Mouse (Mus musculus) midbrain, embryonic 16.5 days (tissue): ENCODE data around the gene Minos1. TPM values are rescaled to one million over a fixed set of nuclear protein-coding genes. Genes with fewer than 3 reads are reported as not detected.

ENCODE experiments used
- ATAC-seq: fragments of 200-750 bp; cut with Nextera tagmentation; 2 replicates; pipeline ENCODE4 v1.8.0; 2017; ENCODE audit warnings: moderate TSS enrichment
- H3K27ac ChIP-seq: fragments of 300-500 bp; sonication (generic); 2 replicates; pipeline ENCODE4 v1.5.1; 2014; ENCODE audit warnings: mild to moderate bottlenecking, low read length, mixed read lengths
- H3K27me3 ChIP-seq: fragments of 300-500 bp; sonication (generic); 2 replicates; pipeline ENCODE4 v1.6.1; 2014; ENCODE audit warnings: low read depth, low read length, mixed read lengths; ENCODE audit not compliant: control insufficient read depth, insufficient read depth
- H3K36me3 ChIP-seq: fragments of 300-500 bp; sonication (generic); 2 replicates; pipeline ENCODE4 v1.6.1; 2014; ENCODE audit warnings: mild to moderate bottlenecking, low read length, moderate library complexity, mixed read lengths; ENCODE audit not compliant: control insufficient read depth, insufficient read depth
- H3K4me1 ChIP-seq: fragments of 300-500 bp; sonication (generic); 2 replicates; pipeline ENCODE4 v1.6.1; 2014; ENCODE audit warnings: mild to moderate bottlenecking, low read length, mixed read lengths; ENCODE audit not compliant: control insufficient read depth, insufficient read depth
- H3K4me2 ChIP-seq: fragments of 300-500 bp; sonication (generic); 2 replicates; pipeline ENCODE4 v1.6.1; 2014; ENCODE audit warnings: mild to moderate bottlenecking, low read length, mixed read lengths
- H3K4me3 ChIP-seq: fragments of 300-500 bp; sonication (generic); 2 replicates; pipeline ENCODE4 v1.5.1; 2014; ENCODE audit warnings: low read depth, mild to moderate bottlenecking, low read length, moderate library complexity, mixed read lengths
- H3K9ac ChIP-seq: fragments of 300-500 bp; sonication (generic); 2 replicates; pipeline ENCODE4 v1.6.1; 2014; ENCODE audit warnings: low read depth, low read length, mixed read lengths
- H3K9me3 ChIP-seq: fragments of 300-500 bp; sonication (generic); replicated peaks from 2 replicates; pipeline ENCODE4 v1.6.1; 2014; ENCODE audit warnings: mild to moderate bottlenecking, low read length, mixed read lengths; ENCODE audit not compliant: control insufficient read depth, poor library complexity, severe bottlenecking
- WGBS: fragments of 180-500 bp; shearing (Covaris S2); extraction: QIAGEN DNeasy Blood & Tissue Kit; methylation state at CpG from one replicate; pipeline ENCODE4 v1.1.7; 2014; 5-methylcytosine and 5-hydroxymethylcytosine counted together
- polyA plus RNA-seq: library from polyadenylated mRNA; unstranded; fragments of >200 nt; fragmentation: Nextera tagmentation; extraction: Ambion mirVana; gene quantifications from 2 replicates; pipeline ENCODE4 v1.2.1, GENCODE M21; 2015

Minos1 gene
- polyA plus RNA-seq, 1 experiment from 2014 or later: 343 TPM

DNA sequence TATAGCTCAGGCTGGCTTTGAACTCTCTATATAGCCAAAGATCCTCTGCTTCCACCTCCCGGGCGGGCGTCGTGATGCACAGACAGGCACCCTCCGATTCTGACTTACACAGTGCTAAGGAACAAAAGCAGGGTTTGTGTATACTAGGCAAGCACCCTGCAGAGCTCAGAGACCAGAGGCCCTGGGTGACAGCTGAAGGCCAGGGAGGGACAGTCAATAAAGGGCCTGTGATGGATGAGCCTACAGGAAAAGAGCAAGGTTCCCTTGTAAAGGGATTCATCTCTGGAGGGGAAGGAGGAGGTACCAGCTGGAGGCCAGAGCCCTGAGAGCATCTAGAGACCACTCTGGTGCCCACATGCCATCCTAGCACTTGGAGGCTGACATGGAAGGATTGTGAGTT lies 77.5 kb downstream of the Minos1 start:
- Histone ChIP-seq H3K4me1 (0 out of 2 replicates have a peak, but pooled peaks cover 2% of the 10 kb centered on the region), H3K9ac (no peak overlapping the region), H3K27me3 (no peaks in the 10 kb centered on the region), H3K36me3 (no peaks in the 10 kb centered on the region), H3K4me3 (no peak overlapping the region), H3K9me3 (no peaks in the 10 kb centered on the region), H3K27ac (no peak overlapping the region), H3K4me2 (no peak overlapping the region)
- ATAC-seq: no peak
- 44% methylated on average over 5 of the region's 5 CpGs for WGBS

DNA sequence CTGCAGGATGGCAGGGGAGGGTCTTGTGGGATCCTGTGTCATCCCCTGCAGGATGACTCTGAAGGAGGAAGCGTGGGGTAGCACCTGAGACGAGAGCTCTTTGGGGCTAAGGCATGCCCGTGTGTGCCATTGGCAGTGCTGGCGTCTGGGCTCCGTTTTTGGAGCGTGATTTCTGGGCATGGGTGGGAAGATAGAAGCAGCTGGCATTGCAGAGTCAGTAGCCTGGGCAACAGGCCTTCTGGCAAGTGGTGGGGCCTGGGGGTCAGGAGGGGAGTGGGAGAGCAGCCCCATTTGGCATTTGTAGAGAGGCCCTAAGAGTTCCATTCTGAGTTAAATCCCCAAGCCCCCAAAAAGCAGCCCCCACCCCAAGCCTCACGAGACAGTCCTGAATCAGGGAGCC lies 78.1 kb downstream of the Minos1 start:
- Histone ChIP-seq H3K4me3 (no peak overlapping the region), H3K4me2 (no peak overlapping the region), H3K27me3 (no peaks in the 10 kb centered on the region), H3K9ac (no peak overlapping the region), H3K9me3 (no peaks in the 10 kb centered on the region), H3K4me1 (0 out of 2 replicates have a peak, but pooled peaks cover 2% of the 10 kb centered on the region), H3K27ac (no peak overlapping the region), H3K36me3 (no peaks in the 10 kb centered on the region)
- 90% methylated on average over 7 of the region's 7 CpGs for WGBS
- ATAC-seq: no peak

Other genes starting within 250 kb of the Minos1 start
- gene Otud3, start 217.2 kb downstream of the Minos1 start, polyA plus RNA-seq: 2.3 and 2.4 TPM in 2 replicates
- not detected in 2 replicates for gene Rnf186, start 164.0 kb downstream of the Minos1 start, polyA plus RNA-seq
- gene Tmco4, start 158.2 kb downstream of the Minos1 start, polyA plus RNA-seq: 0.62 and 0.84 TPM in 2 replicates
- 0.30 and 0.51 TPM in 2 replicates for gene Htr6, start 55.5 kb downstream of the Minos1 start, polyA plus RNA-seq
- gene Nbl1, start 38.1 kb downstream of the Minos1 start, polyA plus RNA-seq: 28.7 and 30.6 TPM in 2 replicates
- 316 and 331 TPM in 2 replicates for gene Capzb, start 61.8 kb upstream of the Minos1 start, polyA plus RNA-seq
- 14.4 and 15.1 TPM in 2 replicates for gene Pqlc2, start 179.6 kb upstream of the Minos1 start, polyA plus RNA-seq
- gene Akr7a5, start 179.6 kb upstream of the Minos1 start, polyA plus RNA-seq: 58.7 and 66.6 TPM in 2 replicates
- gene Mrto4, start 221.5 kb upstream of the Minos1 start, polyA plus RNA-seq: 81.8 and 82.1 TPM in 2 replicates
- 47.7 and 49.4 TPM in 2 replicates for gene Emc1, start 221.5 kb upstream of the Minos1 start, polyA plus RNA-seq
- 78.6 and 86.2 TPM in 2 replicates for gene Ubr4, start 221.5 kb upstream of the Minos1 start, polyA plus RNA-seq